Mouse (Mus musculus) G1E (cell line): ENCODE data around the gene Camta1.

Experiments used
- CTCF ChIP-seq: IDR thresholded peaks from 2 replicates; pipeline ENCODE4 v1.5.1; 2012; ENCODE audit warnings: low read depth, low read length, inconsistent platforms, mixed read lengths
- POLR2AphosphoS5 ChIP-seq: IDR thresholded peaks from 2 replicates; pipeline ENCODE4 v1.6.1; 2012; ENCODE audit warnings: low read depth, low read length, inconsistent platforms; ENCODE audit not compliant: insufficient replicate concordance
- TAL1 ChIP-seq: conservative IDR thresholded peaks from 2 replicates; pipeline ENCODE4 v1.6.1; 2012; ENCODE audit warnings: low read depth, low read length, inconsistent platforms, mixed read lengths

- TF ChIP-seq CTCF (no peak), TAL1 (no peak), POLR2AphosphoS5 (no peak)
These were observed 726.2 kb downstream of the Camta1 start for GRCm38 (mm10) chr4:151135491-151135890.
